Mouse (Mus musculus): ENCODE measurements around the gene Nupl2. TPM values are rescaled to one million over a fixed set of nuclear protein-coding genes. Genes with fewer than 3 reads are reported as not detected.

Nupl2 gene
- polyA plus RNA-seq, 1 experiment from 2014 or later, result 14.2 TPM

Other genes starting within 250 kb of the Nupl2 start
- gene Fam126a, start 134.3 kb upstream of the Nupl2 start, polyA plus RNA-seq (2015; fragmentation: Nextera tagmentation; extraction: Ambion mirVana), result 16.1 and 17.1 TPM in 2 replicates
- gene Klhl7, start 64.4 kb upstream of the Nupl2 start, polyA plus RNA-seq (2015; fragmentation: Nextera tagmentation; extraction: Ambion mirVana), result 46.3 and 47.4 TPM in 2 replicates
- 5.6 and 6.5 TPM in 2 replicates for gene Kcnh2, start 186.6 kb downstream of the Nupl2 start, polyA plus RNA-seq (2015; fragmentation: Nextera tagmentation; extraction: Ambion mirVana)
- gene Nos3, start 199.8 kb downstream of the Nupl2 start, polyA plus RNA-seq (2015; fragmentation: Nextera tagmentation; extraction: Ambion mirVana), result 18.9 and 19.8 TPM in 2 replicates
- 0.46 and 0.49 TPM in 2 replicates for gene Atg9b, start 227.2 kb downstream of the Nupl2 start, polyA plus RNA-seq (2015; fragmentation: Nextera tagmentation; extraction: Ambion mirVana)
- 48.0 and 51.4 TPM in 2 replicates for gene Abcb8, start 228.7 kb downstream of the Nupl2 start, polyA plus RNA-seq (2015; fragmentation: Nextera tagmentation; extraction: Ambion mirVana)
- gene Asic3, start 248.4 kb downstream of the Nupl2 start, polyA plus RNA-seq (2015; fragmentation: Nextera tagmentation; extraction: Ambion mirVana), result 0.19 TPM in 1 of 2 replicates, not detected in the other